Mouse (Mus musculus) forebrain, embryonic 14.5 days (tissue): ENCODE measurements at regions not wholly inside any gene's neighbourhood (a gene's known extent, or its start where the extent isn't known, plus 50 kb on each side); places are given as distances from the start of the nearest gene placed in this dataset.

Experiments
- ATAC-seq: fragments of 200-750 bp; cut with Nextera tagmentation; 2 replicates; pipeline ENCODE4 v1.8.0; 2017; ENCODE audit warnings: mild to moderate bottlenecking, moderate library complexity
- DNase-seq: peaks from one replicate; pipeline ENCODE4 v3.0.0-alpha.2; 2015; ENCODE audit warnings: low spot score
- H3K27ac ChIP-seq: fragments of 300-500 bp; sonication (generic); 2 replicates; pipeline ENCODE4 v1.5.1; 2014; ENCODE audit warnings: low read depth, mild to moderate bottlenecking, control low read depth, low read length, moderate library complexity
- H3K27me3 ChIP-seq: fragments of 300-500 bp; sonication (generic); replicated peaks from 2 replicates; pipeline ENCODE4 v1.6.1; 2014; ENCODE audit warnings: low read length, control low read depth, mixed read lengths; ENCODE audit not compliant: control insufficient read depth, insufficient read depth
- H3K36me3 ChIP-seq: fragments of 300-500 bp; sonication (generic); 2 replicates; pipeline ENCODE4 v1.6.1; 2014; ENCODE audit warnings: low read length, control low read depth; ENCODE audit not compliant: control insufficient read depth, insufficient read depth
- H3K4me1 ChIP-seq: fragments of 300-500 bp; sonication (generic); 2 replicates; pipeline ENCODE4 v1.6.1; 2014; ENCODE audit warnings: antibody characterized with exemption, low read length, control low read depth; ENCODE audit not compliant: control insufficient read depth, insufficient read depth
- H3K4me2 ChIP-seq: fragments of 300-500 bp; sonication (generic); 2 replicates; pipeline ENCODE4 v1.6.1; 2014; ENCODE audit warnings: mild to moderate bottlenecking, control low read depth, low read length
- H3K4me3 ChIP-seq: fragments of 300-500 bp; sonication (generic); 2 replicates; pipeline ENCODE4 v1.5.1; 2014; ENCODE audit warnings: low read depth, low read length, control low read depth
- H3K9ac ChIP-seq: fragments of 300-500 bp; sonication (generic); 2 replicates; pipeline ENCODE4 v1.6.1; 2014; ENCODE audit warnings: mild to moderate bottlenecking, low read length, control low read depth, moderate library complexity
- H3K9me3 ChIP-seq: fragments of 300-500 bp; sonication (generic); replicated peaks from 2 replicates; pipeline ENCODE4 v1.6.1; 2016; ENCODE audit warnings: low read length, control low read depth, mixed read lengths; ENCODE audit not compliant: control insufficient read depth
- WGBS: fragments of 180-500 bp; shearing (Covaris S2); extraction: QIAGEN DNeasy Blood & Tissue Kit; methylation state at CpG from one replicate; pipeline ENCODE4 v1.1.7; 2014; 5-methylcytosine and 5-hydroxymethylcytosine counted together

- 92% methylated on average over 4 of the region's 4 CpGs for WGBS
- H3K4me3 ChIP-seq: no peak overlapping the region
- H3K9me3 ChIP-seq: no peaks in the 10 kb centered on the region
- H3K27ac ChIP-seq: no peak overlapping the region
- DNase-seq: no peak
- no peak overlapping the region for H3K4me2 ChIP-seq
- H3K4me1 ChIP-seq: no peaks in the 10 kb centered on the region
- H3K9ac ChIP-seq: no peak overlapping the region
- no peaks in the 10 kb centered on the region for H3K27me3 ChIP-seq
- no peak for ATAC-seq
- H3K36me3 ChIP-seq: no peaks in the 10 kb centered on the region
These were observed 58.3 kb upstream of the Apob start for GRCm38 (mm10) chr12:7918967-7919708.

- ATAC-seq (no peak), DNase-seq (no peak)
- 81% methylated on average over 2 of the region's 2 CpGs for WGBS
- no peaks in the 10 kb centered on the region for H3K27me3 ChIP-seq
- H3K36me3 ChIP-seq: no peaks in the 10 kb centered on the region
- H3K4me3 ChIP-seq: no peak overlapping the region
- H3K27ac ChIP-seq: no peak overlapping the region
- H3K9ac ChIP-seq: no peak overlapping the region
- no peaks in the 10 kb centered on the region for H3K9me3 ChIP-seq
- H3K4me2 ChIP-seq: no peak overlapping the region
- no peaks in the 10 kb centered on the region for H3K4me1 ChIP-seq
These were observed 57.6 kb upstream of the Apob start for GRCm38 (mm10) chr12:7919709-7920324.

- DNase-seq (no peak), ATAC-seq (no peak)
- H3K4me2 ChIP-seq: no peak overlapping the region
- H3K27me3 ChIP-seq: no peaks in the 10 kb centered on the region
- H3K27ac ChIP-seq: no peak overlapping the region
- WGBS: 84% methylated on average over 1 of the region's 1 CpGs
- H3K9me3 ChIP-seq: no peaks in the 10 kb centered on the region
- H3K4me1 ChIP-seq: no peaks in the 10 kb centered on the region
- H3K36me3 ChIP-seq: no peaks in the 10 kb centered on the region
- H3K4me3 ChIP-seq: no peak overlapping the region
- no peak overlapping the region for H3K9ac ChIP-seq
These were observed 56.6 kb upstream of the Apob start for GRCm38 (mm10) chr12:7920888-7921287.
